In the genomic region with DNA sequence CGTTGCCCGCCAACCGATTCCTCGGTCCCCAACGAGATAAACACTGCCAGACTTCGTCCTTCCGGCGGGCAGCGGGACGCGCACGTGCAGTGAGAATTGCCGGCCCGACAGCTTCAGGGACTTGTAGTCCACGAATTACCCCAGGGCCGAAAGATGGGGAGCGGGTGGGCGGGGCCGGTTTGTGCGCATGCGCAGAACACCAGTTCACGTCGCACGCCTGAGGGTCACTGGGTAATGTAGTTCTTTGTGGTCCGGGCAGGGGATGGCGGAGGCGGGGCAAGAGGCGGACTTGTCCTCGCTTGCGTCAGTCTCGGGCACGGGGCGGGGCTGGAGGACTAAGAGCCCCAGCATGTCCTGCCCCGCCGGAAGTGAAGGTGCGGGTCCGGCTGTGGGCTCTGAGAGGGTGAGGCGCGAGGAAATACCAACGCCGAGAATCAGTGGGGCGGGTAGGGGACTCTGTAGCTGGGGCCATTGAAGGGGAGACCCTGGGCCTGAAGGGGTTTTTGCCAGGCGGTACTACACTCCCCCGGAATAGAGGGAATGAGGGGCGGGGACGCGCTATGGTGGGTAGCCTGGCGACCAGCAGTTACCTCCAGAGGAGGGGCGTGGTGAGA, we compare ENCODE assay signal across 8 mouse cellular contexts. TPM values are rescaled to one million over a fixed set of nuclear protein-coding genes. Genes with fewer than 3 reads are reported as not detected.
DNase-seq lines count a peak whose midpoint lies in the region; ATAC-seq lines count a peak whose summit lies in the region.

A gene (minus strand): TSS at position 155 of the 614 bp plus-strand sequence.

- peak; percentile 94 for ATAC-seq in megakaryocyte progenitor cell, adult 5-6 weeks (replicated peaks; ENCODE audit: poor library complexity)

- peak; percentile 99 for DNase-seq in adipocyte (ENCODE audit: low spot score)
- DNase-seq in embryo, embryonic 10 days (ENCODE audit: low spot score), result peak; percentile 99
- peak; percentile 98 for DNase-seq in gastrocnemius, postnatal 10 days
- DNase-seq in induced T-regulatory cell, adult 2 months (ENCODE audit: low read depth), result peak; percentile 99
- peak; percentile 95 to 96 for DNase-seq in left cerebral cortex, adult 9 months (ENCODE audit: low spot score in 2 of 2)
- peak; percentile 99 for DNase-seq in right cerebral cortex, postnatal 14 days
- peak; percentile 93 to 97 for DNase-seq in urinary bladder, postnatal 36 days (ENCODE audit: low spot score in 2 of 2)

RNA-seq across cellular contexts. Expression of the gene that starts here (rescaled TPM):
- total RNA-seq in gastrocnemius, postnatal 10 days (2021), result 100 to 1,000 TPM; 183 to 187 TPM
- 36.4 and 40.8 TPM in 2 replicates for total RNA-seq in megakaryocyte progenitor cell, adult 5-6 weeks (2015)
- total RNA-seq in megakaryocyte progenitor cell, adult 5-6 weeks (2017), result 26.3 and 27.8 TPM in 2 replicates

Comparison
In these comparisons a context has a peak if more than half of its experiments do, and no peak if none do; other contexts are left out.
1. Peak in every context shown above with its lines: DNase-seq and ATAC-seq.
2. RNA of the gene that starts here (total RNA-seq): 183 to 187 TPM in gastrocnemius, postnatal 10 days; 26.3 to 40.8 TPM in megakaryocyte progenitor cell, adult 5-6 weeks; every median in the first group is over 4 times any median in the second.